Mouse (Mus musculus) embryonic facial prominence, embryonic 12.5 days (tissue): ENCODE measurements around the gene Sox21. TPM values are rescaled to one million over a fixed set of nuclear protein-coding genes. Genes with fewer than 3 reads are reported as not detected.

Experiments
- ATAC-seq: fragments of 200-750 bp; cut with Nextera tagmentation; 2 replicates; pipeline ENCODE4 v1.8.0; 2017; ENCODE audit not compliant: insufficient number of reproducible peaks, insufficient read depth, low FRiP score, low TSS enrichment
- H3K27ac ChIP-seq: fragments of 300-500 bp; sonication (generic); 2 replicates; pipeline ENCODE4 v1.5.1; 2016; ENCODE audit warnings: mild to moderate bottlenecking
- H3K27me3 ChIP-seq: fragments of 300-500 bp; sonication (generic); 2 replicates; pipeline ENCODE4 v1.6.1; 2016; ENCODE audit warnings: mild to moderate bottlenecking, moderate library complexity
- H3K36me3 ChIP-seq: fragments of 300-500 bp; sonication (generic); 2 replicates; pipeline ENCODE4 v1.6.1; 2016; ENCODE audit warnings: mild to moderate bottlenecking
- H3K4me1 ChIP-seq: fragments of 300-500 bp; sonication (generic); 2 replicates; pipeline ENCODE4 v1.6.1; 2016
- H3K4me2 ChIP-seq: fragments of 300-500 bp; sonication (generic); replicated peaks from 2 replicates; pipeline ENCODE4 v1.6.1; 2016; ENCODE audit warnings: mild to moderate bottlenecking, moderate library complexity
- H3K4me3 ChIP-seq: fragments of 300-500 bp; sonication (generic); 2 replicates; pipeline ENCODE4 v1.5.1; 2016; ENCODE audit warnings: mild to moderate bottlenecking
- H3K9ac ChIP-seq: fragments of 300-500 bp; sonication (generic); 2 replicates; pipeline ENCODE4 v1.6.1; 2016; ENCODE audit warnings: mild to moderate bottlenecking, moderate library complexity
- H3K9me3 ChIP-seq: fragments of 300-500 bp; sonication (generic); 2 replicates; pipeline ENCODE4 v1.6.1; 2016; ENCODE audit warnings: mild to moderate bottlenecking, moderate library complexity
- WGBS: fragments of 180-500 bp; shearing (Covaris S2); methylation state at CpG from one replicate; pipeline ENCODE4 v1.1.7; 2016; 5-methylcytosine and 5-hydroxymethylcytosine counted together
- polyA plus RNA-seq: library from polyadenylated mRNA; unstranded; fragments of >200 nt; fragmentation: Nextera tagmentation; extraction: Ambion mirVana; gene quantifications from 2 replicates; pipeline ENCODE4 v1.2.1, GENCODE M21; 2016

Sox21 gene
- 3.5 and 4.4 TPM in 2 replicates for polyA plus RNA-seq

GRCm38 (mm10) chr14:118236886-118237289 is at the start of gene Sox21:
Sox21 (minus strand) TSS chr14:118237030.
- 0 out of 2 replicates have a peak within 1 kb of the TSS, but pooled peaks have one; percentile 7 for H3K27ac ChIP-seq
- H3K9me3 ChIP-seq = no peaks in the 10 kb centered on the region
- H3K27me3 ChIP-seq = peaks cover 68% of the 10 kb centered on the region
- ATAC-seq = peak; percentile 83
- H3K9ac ChIP-seq = peak within 1 kb of the TSS; percentile 42
- 1% methylated on average over 34 of the region's 34 CpGs for WGBS
- H3K4me1 ChIP-seq = peaks cover 24% of the 10 kb centered on the region
- peak within 1 kb of the TSS; percentile 90 for H3K4me2 ChIP-seq
- H3K4me3 ChIP-seq = peak within 1 kb of the TSS; percentile 49
- H3K36me3 ChIP-seq = no peaks in the 10 kb centered on the region

- H3K27ac ChIP-seq = no peak overlapping the region
- no peak for ATAC-seq
- H3K4me3 ChIP-seq = no peak overlapping the region
- no peak overlapping the region for H3K4me2 ChIP-seq
- no peaks in the 10 kb centered on the region for H3K27me3 ChIP-seq
- no peaks in the 10 kb centered on the region for H3K4me1 ChIP-seq
- H3K9me3 ChIP-seq = no peaks in the 10 kb centered on the region
- 88% methylated on average over 2 of the region's 2 CpGs for WGBS
- H3K9ac ChIP-seq = no peak overlapping the region
- no peaks in the 10 kb centered on the region for H3K36me3 ChIP-seq
These were observed 49.3 kb upstream of the Sox21 start for GRCm38 (mm10) chr14:118286096-118286495.

- H3K27ac ChIP-seq = no peak overlapping the region
- WGBS = 71% methylated on average over 14 of the region's 14 CpGs
- H3K36me3 ChIP-seq = no peaks in the 10 kb centered on the region
- no peaks in the 10 kb centered on the region for H3K4me1 ChIP-seq
- peaks cover 5% of the 10 kb centered on the region; the same call in 1 of the 2 replicates for H3K9me3 ChIP-seq
- no peak overlapping the region for H3K4me3 ChIP-seq
- H3K4me2 ChIP-seq = no peak overlapping the region
- ATAC-seq = no peak
- no peak overlapping the region for H3K9ac ChIP-seq
- H3K27me3 ChIP-seq = no peaks in the 10 kb centered on the region
These were observed 46.1 kb upstream of the Sox21 start for GRCm38 (mm10) chr14:118282917-118283316.

GRCm38 (mm10) chr14:118282272-118282671 is 45.4 kb upstream of the Sox21 start:
- Histone ChIP-seq H3K9ac (no peak overlapping the region), H3K4me3 (no peak overlapping the region), H3K4me2 (no peak overlapping the region), H3K9me3 (peaks cover 5% of the 10 kb centered on the region; the same call in 1 of the 2 replicates), H3K36me3 (no peaks in the 10 kb centered on the region), H3K27ac (no peak overlapping the region), H3K27me3 (no peaks in the 10 kb centered on the region), H3K4me1 (no peaks in the 10 kb centered on the region)
- ATAC-seq = no peak
- WGBS = 85% methylated on average over 3 of the region's 3 CpGs

- WGBS = 80% methylated on average over 7 of the region's 7 CpGs
- Histone ChIP-seq H3K4me2 (no peak overlapping the region), H3K4me3 (no peak overlapping the region), H3K9ac (no peak overlapping the region), H3K27me3 (no peaks in the 10 kb centered on the region), H3K4me1 (no peaks in the 10 kb centered on the region), H3K27ac (no peak overlapping the region), H3K36me3 (no peaks in the 10 kb centered on the region), H3K9me3 (peaks cover 5% of the 10 kb centered on the region; the same call in 1 of the 2 replicates)
- no peak for ATAC-seq
These were observed 41.1 kb upstream of the Sox21 start for GRCm38 (mm10) chr14:118277704-118278498.

GRCm38 (mm10) chr14:118272594-118273555 is 36.0 kb upstream of the Sox21 start:
- Histone ChIP-seq H3K9ac (no peak overlapping the region), H3K27me3 (no peaks in the 10 kb centered on the region), H3K36me3 (no peaks in the 10 kb centered on the region), H3K4me3 (no peak overlapping the region), H3K27ac (no peak overlapping the region), H3K4me2 (no peak overlapping the region), H3K4me1 (no peaks in the 10 kb centered on the region), H3K9me3 (no peaks in the 10 kb centered on the region)
- WGBS = 84% methylated on average over 6 of the region's 6 CpGs
- ATAC-seq = no peak

GRCm38 (mm10) chr14:118268849-118269248 is 32.0 kb upstream of the Sox21 start:
- Histone ChIP-seq H3K9ac (no peak overlapping the region), H3K4me1 (no peaks in the 10 kb centered on the region), H3K9me3 (no peaks in the 10 kb centered on the region), H3K27ac (no peak overlapping the region), H3K27me3 (no peaks in the 10 kb centered on the region), H3K36me3 (no peaks in the 10 kb centered on the region), H3K4me3 (no peak overlapping the region), H3K4me2 (no peak overlapping the region)
- WGBS = 79% methylated on average over 4 of the region's 4 CpGs
- no peak for ATAC-seq

- Histone ChIP-seq H3K4me1 (no peaks in the 10 kb centered on the region), H3K9ac (no peak within 1 kb of the TSS), H3K27ac (no peak within 1 kb of the TSS), H3K4me3 (no peak within 1 kb of the TSS), H3K27me3 (no peaks in the 10 kb centered on the region), H3K9me3 (no peaks in the 10 kb centered on the region), H3K4me2 (no peak within 1 kb of the TSS), H3K36me3 (no peaks in the 10 kb centered on the region)
- no peak for ATAC-seq
- 80% methylated on average over 2 of the region's 2 CpGs for WGBS
These were observed 29.8 kb upstream of the Sox21 start, which contains the start of gene Gm9376 for GRCm38 (mm10) chr14:118266660-118267059. Gm9376 (plus strand) TSS chr14:118266960.

GRCm38 (mm10) chr14:118253381-118253780 is 16.6 kb upstream of the Sox21 start:
- no peaks in the 10 kb centered on the region for H3K36me3 ChIP-seq
- no peaks in the 10 kb centered on the region for H3K4me1 ChIP-seq
- H3K4me3 ChIP-seq = no peak overlapping the region
- no peak overlapping the region for H3K9ac ChIP-seq
- no peak for ATAC-seq
- no peak overlapping the region for H3K4me2 ChIP-seq
- no peaks in the 10 kb centered on the region for H3K27me3 ChIP-seq
- 67% methylated on average over 6 of the region's 6 CpGs for WGBS
- no peak overlapping the region for H3K27ac ChIP-seq
- H3K9me3 ChIP-seq = no peaks in the 10 kb centered on the region

- H3K27ac ChIP-seq = no peak overlapping the region
- ATAC-seq = no peak
- H3K4me1 ChIP-seq = peaks cover 6% of the 10 kb centered on the region; the same call in 1 of the 2 replicates
- WGBS = 75% methylated on average over 2 of the region's 2 CpGs
- H3K9me3 ChIP-seq = peaks cover 11% of the 10 kb centered on the region
- H3K4me2 ChIP-seq = no peak overlapping the region
- H3K27me3 ChIP-seq = peaks cover 36% of the 10 kb centered on the region
- H3K4me3 ChIP-seq = no peak overlapping the region
- H3K36me3 ChIP-seq = no peaks in the 10 kb centered on the region
- H3K9ac ChIP-seq = no peak overlapping the region
These were observed 4.6 kb upstream of the Sox21 start for GRCm38 (mm10) chr14:118241416-118241815.

- Histone ChIP-seq H3K9me3 (peaks cover 11% of the 10 kb centered on the region), H3K4me2 (no peak overlapping the region), H3K4me3 (no peak overlapping the region), H3K27ac (no peak overlapping the region), H3K27me3 (peaks cover 56% of the 10 kb centered on the region), H3K4me1 (peaks cover 24% of the 10 kb centered on the region), H3K36me3 (no peaks in the 10 kb centered on the region), H3K9ac (no peak overlapping the region)
- ATAC-seq = no peak
- 8% methylated on average over 7 of the region's 8 CpGs for whole genome bisulfite sequencing
These were observed 2.5 kb upstream of the Sox21 start for GRCm38 (mm10) chr14:118239351-118239750.
